Mouse (Mus musculus) kidney, postnatal 0 days (tissue): ENCODE measurements around the gene Gli2. TPM values are rescaled to one million over a fixed set of nuclear protein-coding genes. Genes with fewer than 3 reads are reported as not detected.

Source experiments
- ATAC-seq: fragments of 200-750 bp; cut with Nextera tagmentation; replicated peaks from 2 replicates; pipeline ENCODE4 v1.8.0; 2017; ENCODE audit warnings: low read depth, moderate number of reproducible peaks, moderate TSS enrichment, moderate library complexity; ENCODE audit not compliant: low FRiP score
- DNase-seq: peaks from one replicate; pipeline ENCODE4 v3.0.0-alpha.2; 2016; ENCODE audit warnings: low spot score
- H3K27ac ChIP-seq: fragments of 300-500 bp; sonication (generic); 2 replicates; pipeline ENCODE4 v1.5.1; 2014; ENCODE audit warnings: mild to moderate bottlenecking
- H3K27me3 ChIP-seq: fragments of 300-500 bp; sonication (generic); 2 replicates; pipeline ENCODE4 v1.6.1; 2014; ENCODE audit warnings: low read length, mixed read lengths; ENCODE audit not compliant: insufficient read depth
- H3K36me3 ChIP-seq: fragments of 300-500 bp; sonication (generic); 2 replicates; pipeline ENCODE4 v1.6.1; 2014; ENCODE audit warnings: low read length, mixed read lengths; ENCODE audit not compliant: insufficient read depth
- H3K4me1 ChIP-seq: fragments of 300-500 bp; sonication (generic); replicated peaks from 2 replicates; pipeline ENCODE4 v1.6.1; 2014; ENCODE audit warnings: antibody characterized with exemption, low read length, mixed read lengths; ENCODE audit not compliant: insufficient read depth
- H3K4me2 ChIP-seq: fragments of 300-500 bp; sonication (generic); 2 replicates; pipeline ENCODE4 v1.6.1; 2014; ENCODE audit warnings: mild to moderate bottlenecking, low read length, moderate library complexity, mixed read lengths
- H3K4me3 ChIP-seq: fragments of 300-500 bp; sonication (generic); replicated peaks from 2 replicates; pipeline ENCODE4 v1.5.1; 2014; ENCODE audit warnings: low read depth, low read length
- H3K9ac ChIP-seq: fragments of 300-500 bp; sonication (generic); 2 replicates; pipeline ENCODE4 v1.6.1; 2014; ENCODE audit warnings: low read depth, low read length
- H3K9me3 ChIP-seq: fragments of 300-500 bp; sonication (generic); replicated peaks from 2 replicates; pipeline ENCODE4 v1.6.1; 2016; ENCODE audit warnings: low read length, inconsistent platforms, mixed read lengths
- CTCF ChIP-seq: IDR thresholded peaks from 2 replicates; pipeline ENCODE4 v1.5.1; 2016; ENCODE audit warnings: antibody characterized with exemption, low read depth, mild to moderate bottlenecking, moderate library complexity
- WGBS: fragments of 180-500 bp; shearing (Covaris S2); extraction: QIAGEN DNeasy Blood & Tissue Kit; methylation state at CpG from one replicate; pipeline ENCODE4 v1.1.7; 2014; 5-methylcytosine and 5-hydroxymethylcytosine counted together
- polyA plus RNA-seq: library from polyadenylated mRNA; unstranded; fragments of >200 nt; fragmentation: Nextera tagmentation; extraction: Ambion mirVana; gene quantifications from 2 replicates; pipeline ENCODE4 v1.2.1, GENCODE M21; 2015

The Gli2 gene
- polyA plus RNA-seq, 1 experiment from 2014 or later = 2.6 TPM

GRCm38 (mm10) chr1:119034163-119034705, 19.2 kb downstream of the Gli2 start:
- H3K9ac ChIP-seq = no peak overlapping the region
- H3K36me3 ChIP-seq = no peaks in the 10 kb centered on the region
- peaks cover 9% of the 10 kb centered on the region; the same call in 1 of the 2 replicates for H3K4me1 ChIP-seq
- H3K27me3 ChIP-seq = no peaks in the 10 kb centered on the region
- no peak for TF ChIP-seq CTCF
- no peak overlapping the region for H3K4me3 ChIP-seq
- ATAC-seq (no peak), DNase-seq (no peak)
- peak overlapping the region; percentile 91 for H3K27ac ChIP-seq
- no peaks in the 10 kb centered on the region for H3K9me3 ChIP-seq
- no peak overlapping the region for H3K4me2 ChIP-seq
- WGBS = 38% methylated on average over 13 of the region's 13 CpGs

- peak; percentile 87 for DNase-seq
- ATAC-seq = peak; percentile 73
- Histone ChIP-seq H3K4me2 (no peak overlapping the region), H3K9me3 (no peaks in the 10 kb centered on the region), H3K27me3 (no peaks in the 10 kb centered on the region), H3K4me1 (peaks cover 9% of the 10 kb centered on the region; the same call in 1 of the 2 replicates), H3K9ac (0 out of 2 replicates have a peak overlapping the region, but pooled peaks have one; percentile 23), H3K36me3 (no peaks in the 10 kb centered on the region), H3K27ac (peak overlapping the region; percentile 91), H3K4me3 (no peak overlapping the region)
- WGBS = 41% methylated on average over 3 of the region's 3 CpGs
- TF ChIP-seq CTCF = no peak
Observed at GRCm38 (mm10) chr1:119033450-119034162, 19.8 kb downstream of the Gli2 start.

GRCm38 (mm10) chr1:119031185-119031584, 22.2 kb downstream of the Gli2 start:
- Histone ChIP-seq H3K4me3 (no peak overlapping the region), H3K36me3 (no peaks in the 10 kb centered on the region), H3K9me3 (no peaks in the 10 kb centered on the region), H3K4me2 (no peak overlapping the region), H3K9ac (no peak overlapping the region), H3K27ac (no peak overlapping the region), H3K27me3 (no peaks in the 10 kb centered on the region), H3K4me1 (peaks cover 9% of the 10 kb centered on the region; the same call in 1 of the 2 replicates)
- ATAC-seq (no peak), DNase-seq (no peak)
- 66% methylated on average over 6 of the region's 6 CpGs for WGBS
- TF ChIP-seq CTCF = no peak

GRCm38 (mm10) chr1:119025647-119026358, 27.6 kb downstream of the Gli2 start:
- DNase-seq = peak; percentile 34
- Histone ChIP-seq H3K36me3 (no peaks in the 10 kb centered on the region), H3K9ac (no peak overlapping the region), H3K27ac (no peak overlapping the region; the same call in 1 of the 2 replicates), H3K27me3 (no peaks in the 10 kb centered on the region), H3K4me1 (peaks cover 7% of the 10 kb centered on the region), H3K9me3 (no peaks in the 10 kb centered on the region), H3K4me2 (no peak overlapping the region), H3K4me3 (no peak overlapping the region)
- TF ChIP-seq CTCF = no peak
- 19% methylated on average over 8 of the region's 8 CpGs for WGBS
- peak; percentile 48; the same call in 1 of the 2 replicates for ATAC-seq

GRCm38 (mm10) chr1:119022311-119022710, 31.1 kb downstream of the Gli2 start:
- no peak overlapping the region for H3K27ac ChIP-seq
- no peak for ATAC-seq
- DNase-seq = peak; percentile 61
- H3K36me3 ChIP-seq = no peaks in the 10 kb centered on the region
- WGBS = 18% methylated on average over 1 of the region's 1 CpGs
- H3K27me3 ChIP-seq = no peaks in the 10 kb centered on the region
- no peak overlapping the region for H3K9ac ChIP-seq
- no peaks in the 10 kb centered on the region for H3K9me3 ChIP-seq
- TF ChIP-seq CTCF = no peak
- no peak overlapping the region for H3K4me3 ChIP-seq
- peaks cover 7% of the 10 kb centered on the region for H3K4me1 ChIP-seq
- H3K4me2 ChIP-seq = no peak overlapping the region

- Histone ChIP-seq H3K9ac (no peak overlapping the region), H3K27ac (no peak overlapping the region), H3K27me3 (no peaks in the 10 kb centered on the region), H3K4me2 (no peak overlapping the region), H3K36me3 (no peaks in the 10 kb centered on the region), H3K4me3 (no peak overlapping the region), H3K4me1 (no peaks in the 10 kb centered on the region; the same call in 1 of the 2 replicates), H3K9me3 (no peaks in the 10 kb centered on the region)
- no peak for DNase-seq
- no peak for TF ChIP-seq CTCF
- WGBS = 89% methylated on average over 2 of the region's 2 CpGs
- no peak for ATAC-seq
Observed at GRCm38 (mm10) chr1:119020092-119020491, 33.3 kb downstream of the Gli2 start.
